Mouse (Mus musculus): ENCODE data around the gene Sestd1.

GRCm38 (mm10) chr2:77186912-77187311 lies 93.5 kb downstream of the Sestd1 start:
- no peak for TF ChIP-seq POLR2A (IDR thresholded peaks at IDR 0.05; ENCODE audit: control insufficient read depth in 1 of 2, insufficient read depth in 1 of 2, low read depth in 1 of 2, low read length in 2 of 2, poor library complexity in 1 of 2)
- no peak for TF ChIP-seq CTCF (IDR thresholded peaks at IDR 0.05 in 2 of 3, conservative IDR thresholded peaks at IDR 0.05 in 1 of 3; ENCODE audit: control insufficient read depth in 1 of 3, insufficient read depth in 1 of 3, low read depth in 2 of 3, low read length in 3 of 3, poor library complexity in 1 of 3, severe bottlenecking in 1 of 3)
